Mouse (Mus musculus): ENCODE results near the gene Ms4a4d.

- TF ChIP-seq POLR2A (IDR thresholded peaks at IDR 0.05; ENCODE audit: extremely low read depth, insufficient read depth, low read length), result no peak
- no peak for TF ChIP-seq CTCF (IDR thresholded peaks at IDR 0.05; ENCODE audit: low read depth, low read length)
Observed at GRCm38 (mm10) chr19:11574965-11575364, 38.4 kb downstream of the Ms4a4d start.

Measured in liver, adult 2 months (tissue).